Mouse (Mus musculus) layer of hippocampus, adult 9-11 months (tissue): ENCODE measurements around the gene Gm32742.
"Not testable (repeated sequence)": the region's sequence is repeated elsewhere in the genome, so short reads cannot be mapped to it uniquely, and the experiment has no call there.

Source experiments
- DNase-seq: peaks from one replicate; pipeline ENCODE4 v3.0.0; 2022

Gm32742 gene

DNA sequence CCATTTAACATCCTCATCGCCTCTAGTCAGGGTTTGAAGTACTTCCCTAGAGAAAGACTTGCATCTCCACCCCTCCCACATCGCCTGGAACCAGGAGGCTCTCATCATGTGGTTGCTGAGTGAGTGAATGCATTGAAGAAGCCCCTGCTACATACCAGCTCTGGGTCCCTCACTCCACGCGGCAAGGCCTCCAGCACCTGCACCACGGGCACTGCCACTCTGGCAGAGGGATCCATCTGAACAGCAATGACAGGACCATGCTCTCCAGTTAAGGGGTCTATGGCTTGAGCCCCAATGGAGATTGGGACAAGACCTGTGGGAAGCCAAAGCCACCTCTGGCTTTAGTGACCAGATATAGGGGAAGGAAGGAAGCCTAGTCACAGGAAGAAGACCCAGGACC lies 18.0 kb downstream of the Gm32742 start:
- DNase-seq, result no peak

GRCm38 (mm10) chr9:51146496-51146895 lies 18.8 kb downstream of the Gm32742 start:
- DNase-seq, result no peak

DNA sequence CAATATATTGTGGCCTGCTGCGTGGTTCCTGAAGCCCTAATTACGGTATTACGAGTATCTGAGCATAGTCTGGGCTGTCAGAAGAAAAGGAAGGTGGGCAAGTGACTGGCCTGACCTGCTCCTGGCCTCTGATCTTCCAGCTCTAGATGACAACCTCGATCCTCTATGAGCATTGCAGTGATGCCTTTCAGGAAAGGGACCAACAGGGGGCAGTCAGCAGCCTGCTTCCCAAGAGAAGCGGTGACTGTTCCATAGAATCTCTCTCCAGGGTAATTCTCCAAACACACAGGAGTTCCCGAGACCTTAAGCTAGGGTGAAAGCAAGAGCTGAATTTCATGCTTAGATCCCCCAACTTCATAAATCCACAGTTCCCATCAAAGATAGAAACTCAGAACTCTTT lies 21.1 kb downstream of the Gm32742 start:
- DNase-seq, result no peak

- DNase-seq, result no peak
These were observed 21.9 kb downstream of the Gm32742 start for GRCm38 (mm10) chr9:51143437-51143836.

DNA sequence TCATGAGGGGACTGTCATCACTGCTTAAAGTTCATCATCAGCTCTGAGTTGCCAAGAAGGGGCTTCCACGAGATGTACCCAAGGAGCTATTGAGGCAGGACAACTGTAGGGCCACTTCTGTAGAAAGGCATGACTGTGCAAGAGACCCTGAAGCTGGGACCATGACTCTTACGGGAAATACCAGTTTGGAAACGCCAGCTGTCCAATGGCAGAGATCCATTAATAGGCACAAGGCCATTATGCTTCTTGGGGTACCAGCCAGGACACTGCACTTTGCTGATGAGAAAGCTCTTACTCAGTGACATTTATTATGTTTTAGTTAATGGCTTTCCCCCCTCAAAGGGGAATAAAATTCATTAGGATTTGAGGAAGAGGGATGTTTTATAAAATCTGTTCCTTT lies 24.6 kb downstream of the Gm32742 start:
- no peak for DNase-seq

DNA sequence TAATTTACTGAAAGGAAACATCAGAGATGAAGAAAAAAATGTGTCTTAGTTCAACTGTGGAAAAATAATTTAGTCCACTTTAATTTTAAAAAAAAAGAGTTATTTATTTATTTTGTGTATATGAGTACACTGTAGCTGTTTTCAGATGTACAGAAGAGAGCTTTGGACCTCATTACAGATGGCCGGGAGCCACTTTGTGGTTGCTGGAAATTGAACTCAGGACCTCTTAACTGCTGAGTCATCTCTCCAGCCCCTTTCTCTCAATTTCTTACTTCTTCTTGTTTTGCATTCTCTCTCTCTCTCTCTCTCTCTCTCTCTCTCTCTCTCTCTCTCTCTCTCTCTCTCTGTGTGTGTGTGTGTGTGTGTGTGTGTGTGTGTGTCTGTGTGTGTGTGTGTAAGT lies 25.9 kb downstream of the Gm32742 start:
- DNase-seq, result not testable (repeated sequence)

DNA sequence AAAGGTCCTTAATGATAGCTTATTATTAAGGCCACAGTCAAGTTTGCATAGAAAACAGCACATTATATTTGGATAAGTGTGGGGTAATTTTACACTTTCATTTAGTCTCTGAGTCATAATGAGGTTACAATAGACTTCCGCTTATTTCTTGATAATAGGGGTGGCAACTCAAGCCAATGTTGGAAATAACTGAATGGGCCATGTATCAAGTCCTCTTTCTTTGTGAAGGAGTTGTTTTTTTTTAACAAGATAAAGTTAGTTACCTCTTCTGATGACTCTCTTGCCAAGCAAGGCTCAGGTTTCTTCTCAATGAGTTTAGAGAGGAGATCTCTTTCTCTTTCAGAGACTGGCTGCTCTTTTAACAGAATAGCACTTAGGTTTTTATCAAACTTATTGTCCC lies 27.0 kb downstream of the Gm32742 start:
- DNase-seq, result no peak

DNA sequence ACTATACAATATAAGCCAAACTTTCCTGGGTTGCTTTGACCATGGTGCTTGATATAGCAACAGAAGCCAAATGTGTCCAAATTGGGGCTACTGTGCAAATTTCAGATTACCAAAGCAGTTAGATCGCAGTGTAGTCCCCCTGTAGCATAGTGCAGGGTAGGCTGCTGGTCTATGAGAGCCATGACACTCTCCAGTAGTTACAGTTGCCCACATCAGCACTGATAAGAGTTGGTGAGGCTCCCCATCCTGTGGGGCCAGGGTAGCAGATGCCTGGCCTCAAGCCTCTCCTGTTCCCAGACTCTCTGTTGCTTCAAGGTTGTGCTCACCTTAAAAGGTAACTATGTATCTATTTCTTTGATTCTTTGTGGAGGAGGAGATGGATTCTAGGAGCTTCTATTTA lies 27.5 kb downstream of the Gm32742 start:
- no peak for DNase-seq

DNA sequence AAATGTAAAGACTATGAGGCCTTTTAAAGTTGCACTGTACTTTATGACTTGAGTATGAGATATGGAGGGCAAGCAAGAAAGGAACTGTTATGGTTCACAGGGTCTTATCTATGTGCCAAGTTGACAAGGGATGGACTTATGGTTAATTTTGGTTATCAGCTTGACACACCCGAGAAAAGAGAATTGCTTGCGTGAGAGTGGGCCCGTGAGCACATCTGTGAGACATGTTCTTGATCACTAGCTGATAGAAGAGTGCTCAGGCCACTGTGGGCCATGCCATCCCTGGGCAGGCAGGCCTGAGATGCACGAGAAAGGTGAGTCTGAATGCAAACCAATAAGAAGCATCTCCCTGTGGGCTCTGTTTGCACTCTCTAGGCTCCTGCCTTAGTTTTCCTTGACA lies 27.9 kb downstream of the Gm32742 start:
- no peak for DNase-seq

DNA sequence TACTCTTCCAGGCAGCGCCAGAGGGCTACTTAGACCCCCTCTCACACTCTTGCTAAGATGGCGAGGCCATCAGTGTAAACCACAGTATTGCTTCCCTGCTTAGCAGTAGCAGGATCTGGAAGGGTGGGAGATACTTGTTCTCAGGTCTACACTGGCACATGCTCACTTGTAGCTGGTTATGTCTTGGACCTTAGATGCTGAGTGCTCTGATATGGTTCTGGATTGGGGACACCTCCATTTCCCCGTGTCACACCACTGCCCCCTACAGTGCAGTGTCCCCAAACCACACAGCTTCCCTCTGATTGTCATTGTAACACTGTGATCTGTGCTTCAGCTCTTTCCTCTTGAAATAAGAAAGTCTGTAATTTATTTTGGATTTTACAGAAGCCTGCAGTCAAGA lies 28.3 kb downstream of the Gm32742 start:
- DNase-seq, result no peak

DNA sequence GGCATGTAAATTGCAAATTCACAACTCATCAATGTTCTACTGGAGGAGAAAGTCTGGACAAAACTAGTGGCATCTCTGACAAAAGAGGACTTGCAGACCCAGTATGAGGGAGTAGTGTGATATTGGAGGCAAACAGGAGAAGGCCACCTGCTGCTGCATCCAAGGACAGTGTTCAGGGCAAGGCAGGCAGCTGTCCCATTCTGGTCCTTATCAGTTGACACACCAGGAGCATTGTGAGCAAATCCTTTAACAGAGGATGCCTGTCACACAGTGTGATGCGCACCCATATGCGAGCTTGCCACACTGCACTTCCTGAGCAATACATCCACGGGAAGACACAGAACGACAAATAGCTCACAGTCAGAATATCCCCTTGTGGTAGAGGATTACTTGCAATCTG lies 50.5 kb downstream of the Gm32742 start:
- DNase-seq, result no peak

DNA sequence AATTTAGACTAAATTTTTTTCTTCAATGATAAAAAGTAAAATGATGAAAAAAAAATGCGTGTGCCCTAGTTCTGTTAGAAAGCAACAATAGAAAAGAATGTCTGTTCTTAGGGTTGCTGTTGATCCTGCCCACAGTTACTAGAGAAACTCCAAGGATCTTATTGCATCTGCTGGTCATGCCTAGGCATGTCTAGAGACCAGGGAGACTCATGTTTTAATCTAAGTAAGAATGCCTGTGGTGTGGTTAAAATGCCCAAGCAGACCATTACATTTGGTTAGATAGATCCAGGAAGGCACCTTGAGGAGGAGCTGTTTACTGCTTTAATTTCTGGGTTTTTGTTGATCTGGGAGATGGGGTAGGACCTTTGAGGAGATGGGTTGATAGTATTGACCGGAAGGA lies 59.6 kb downstream of the Gm32742 start:
- no peak for DNase-seq

GRCm38 (mm10) chr9:51103808-51104514 lies 61.4 kb downstream of the Gm32742 start:
- no peak for DNase-seq

DNA sequence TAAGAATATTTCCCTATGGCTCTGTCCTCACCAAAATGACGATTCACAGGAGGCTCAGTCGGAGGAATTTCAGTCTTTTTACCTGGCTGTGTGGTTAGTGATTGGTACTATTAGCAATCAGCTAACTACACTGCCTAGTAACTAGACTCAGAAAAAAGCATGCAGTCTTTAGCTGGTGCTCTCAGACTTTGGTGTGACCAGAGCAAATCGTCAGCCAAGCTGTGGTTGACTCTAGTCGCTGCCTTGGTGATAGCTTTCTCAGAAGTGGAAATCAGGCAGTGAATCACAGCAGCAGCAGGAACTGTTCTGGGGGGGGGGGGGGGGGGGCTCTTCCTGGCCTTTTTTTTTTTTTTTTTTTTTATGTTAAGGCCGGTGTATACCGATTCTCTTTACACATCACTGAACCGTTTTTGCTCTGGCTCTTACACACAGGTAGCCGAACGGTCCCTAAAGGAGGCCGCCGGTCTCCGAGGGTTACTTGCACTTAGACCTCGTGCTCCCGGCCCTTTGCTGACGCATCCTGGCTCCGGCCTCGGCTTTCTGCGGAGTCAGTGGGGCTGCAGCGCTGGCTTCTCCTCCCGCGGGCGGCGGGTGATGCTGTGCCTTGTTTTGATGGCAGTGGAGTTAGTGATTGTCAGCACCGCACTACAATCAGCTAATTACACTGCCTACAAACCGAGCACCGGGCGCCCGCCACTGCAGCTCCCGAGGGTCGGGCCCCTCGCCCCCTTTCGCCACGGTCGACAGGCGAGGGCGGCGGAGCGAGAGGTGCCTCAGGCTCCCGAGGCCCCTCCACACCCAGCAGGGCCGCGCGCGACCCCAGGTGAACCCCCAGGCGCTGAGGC lies 62.1 kb downstream of the Gm32742 start:
- no peak for DNase-seq

GRCm38 (mm10) chr9:51101756-51102425 lies 63.4 kb downstream of the Gm32742 start, which contains the start of gene 4833427G06Rik:
TSS of gene 4833427G06Rik (minus strand) at chr9:51102078.
- DNase-seq, result no peak

DNA sequence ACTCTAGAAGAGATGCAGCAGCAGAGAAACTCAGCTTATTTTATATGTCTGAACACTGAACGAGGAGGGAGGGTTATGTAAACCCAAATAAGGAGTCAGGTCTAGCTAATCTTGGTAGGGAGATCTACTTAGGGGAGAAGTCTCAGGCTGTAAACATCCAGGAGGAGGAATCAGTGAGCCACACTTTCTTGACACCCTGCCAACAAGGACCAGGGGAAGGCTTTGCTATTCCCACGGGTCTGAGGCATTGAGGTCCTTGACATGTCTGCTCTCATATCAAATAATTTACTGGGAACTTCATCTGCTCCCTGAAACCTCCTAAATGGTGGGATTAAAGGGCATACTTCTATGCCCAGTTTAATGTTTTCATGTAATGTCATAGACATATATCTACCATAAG lies 69.0 kb downstream of the Gm32742 start:
- no peak for DNase-seq

- DNase-seq, result no peak
These were observed 71.6 kb downstream of the Gm32742 start for GRCm38 (mm10) chr9:51093697-51094096.

DNA sequence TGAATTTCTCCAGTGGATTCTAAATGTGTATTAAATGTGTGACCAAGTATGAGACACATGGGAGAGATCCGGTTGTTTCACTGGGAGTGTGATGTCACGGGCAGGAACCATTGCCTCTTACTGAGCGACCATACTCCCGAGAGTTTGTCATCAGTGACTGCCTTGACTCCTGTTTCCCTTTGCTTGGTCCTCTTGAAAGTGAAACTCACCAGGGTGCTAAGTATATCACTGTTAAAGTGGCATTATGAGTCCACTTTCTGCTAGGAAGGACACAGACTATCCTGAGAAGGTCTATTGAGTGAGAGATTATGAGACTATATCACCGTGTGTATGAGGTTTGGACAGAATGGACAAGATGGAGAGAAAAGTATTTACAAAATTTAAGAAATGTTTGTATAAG lies 83.7 kb downstream of the Gm32742 start:
- no peak for DNase-seq
